Mouse (Mus musculus) cerebellum, postnatal 14 days (tissue): ENCODE measurements around the gene Phox2a.

Source experiments
- DNase-seq, 2 experiments: peaks; one replicate each; pipeline ENCODE4 v3.0.0; 2021; ENCODE audit warnings: mixed read lengths in 2 of 2

Gene Phox2a

DNA sequence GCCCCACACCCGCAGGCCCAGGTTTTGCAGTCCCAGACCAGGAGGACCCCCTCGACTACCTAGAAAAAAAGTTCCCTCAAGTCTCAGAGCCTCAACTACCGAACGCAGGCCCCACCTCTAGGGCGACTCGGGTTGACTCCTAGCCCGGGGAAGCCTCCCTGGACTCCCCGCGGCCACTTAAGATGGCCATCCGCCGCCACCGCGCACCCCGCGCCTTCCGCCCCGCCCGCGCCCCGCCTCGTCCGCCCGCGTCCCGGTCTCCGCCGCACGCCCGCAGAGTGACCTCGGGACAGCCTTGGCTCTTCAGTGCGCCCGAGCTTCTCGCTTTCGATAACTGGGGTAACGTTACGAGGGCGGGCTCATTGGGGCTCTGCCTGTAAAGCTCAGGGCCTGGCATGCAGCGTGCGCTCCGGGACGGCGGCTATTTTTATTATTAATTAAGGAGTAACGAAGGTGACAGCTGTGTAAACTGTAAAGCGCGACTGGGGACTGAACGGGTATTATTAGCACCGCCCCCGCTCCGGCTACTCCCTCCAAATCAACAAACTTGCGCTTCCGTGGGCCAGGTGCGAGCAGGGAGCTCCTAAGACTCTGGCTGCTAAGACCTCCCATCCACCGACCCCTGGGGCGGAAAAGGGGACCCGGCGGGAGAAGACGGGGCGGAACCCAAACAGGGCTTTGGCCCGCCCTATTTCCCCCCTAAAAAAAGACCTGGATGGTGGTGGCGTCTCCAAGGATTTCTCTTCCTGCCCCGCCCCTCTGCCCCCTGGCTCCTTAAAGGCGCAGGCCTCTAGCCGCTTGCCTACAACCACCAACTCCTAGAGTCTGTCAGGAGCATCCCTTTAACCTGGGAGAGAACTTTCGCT lies 19.7 kb downstream of the Phox2a start, which contains the start of gene Inppl1:
Gene Inppl1 (minus strand): TSS at position 624 of the 866 bp plus-strand sequence.
- peak; percentile 67 for DNase-seq

DNA sequence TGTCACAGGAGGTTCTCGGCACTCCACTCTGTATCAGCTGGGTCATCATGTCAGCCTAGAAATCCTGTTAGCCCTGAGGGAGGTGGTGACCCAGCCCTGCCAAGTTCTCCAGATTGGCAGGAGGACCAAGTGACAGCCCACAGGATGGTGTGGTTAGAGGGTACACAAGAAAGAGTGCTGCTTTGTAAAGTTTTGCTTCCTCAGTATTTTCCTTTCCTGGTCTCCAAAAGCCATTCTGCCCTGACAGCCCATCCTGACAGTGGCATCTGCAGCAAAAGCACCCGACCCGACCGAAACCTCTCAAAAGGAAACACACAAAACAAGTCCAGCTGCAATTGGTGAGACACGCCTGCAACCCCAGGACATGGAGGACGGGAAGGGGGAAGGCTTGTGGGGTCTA lies 26.1 kb downstream of the Phox2a start:
- DNase-seq, result no peak

DNA sequence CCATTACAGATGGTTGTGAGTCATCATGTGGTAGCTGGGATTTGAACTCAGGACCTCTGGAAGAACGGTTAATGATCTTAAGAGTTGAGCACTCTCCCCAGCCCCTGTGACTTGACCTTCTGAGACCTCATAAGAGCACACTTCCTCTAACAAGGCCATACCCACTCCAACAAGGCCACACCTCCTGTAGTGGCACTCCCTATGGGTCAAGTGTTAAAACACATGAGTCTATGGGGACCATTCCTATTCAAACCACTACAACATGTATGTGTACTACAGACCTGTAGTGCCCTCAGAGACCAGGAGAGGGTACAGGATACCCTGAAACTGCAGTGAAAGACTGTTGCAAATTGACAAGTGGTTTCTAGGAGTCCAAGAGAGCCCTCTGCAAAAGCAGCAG lies 29.8 kb downstream of the Phox2a start:
- DNase-seq, result no peak

DNA sequence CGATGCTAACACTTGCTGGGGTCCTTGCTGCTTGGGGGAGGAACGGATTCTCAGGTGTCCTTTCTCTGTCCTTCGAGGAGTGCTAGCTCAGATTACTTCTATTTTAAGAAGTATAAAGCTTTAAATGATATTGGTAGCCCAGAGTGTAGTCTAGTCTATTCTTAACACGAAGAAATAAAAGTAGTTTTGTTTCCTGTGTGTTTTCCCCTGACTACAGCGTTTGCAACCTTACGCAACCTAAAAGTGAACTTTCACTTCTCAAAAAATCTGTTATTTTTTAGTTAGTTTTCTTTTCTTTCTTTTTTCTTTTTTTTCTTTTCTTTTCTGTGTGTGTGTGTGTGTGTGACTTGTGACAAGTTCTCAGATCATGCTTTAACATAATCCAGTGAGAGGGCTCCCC lies 33.6 kb downstream of the Phox2a start:
- DNase-seq, result no peak

DNA sequence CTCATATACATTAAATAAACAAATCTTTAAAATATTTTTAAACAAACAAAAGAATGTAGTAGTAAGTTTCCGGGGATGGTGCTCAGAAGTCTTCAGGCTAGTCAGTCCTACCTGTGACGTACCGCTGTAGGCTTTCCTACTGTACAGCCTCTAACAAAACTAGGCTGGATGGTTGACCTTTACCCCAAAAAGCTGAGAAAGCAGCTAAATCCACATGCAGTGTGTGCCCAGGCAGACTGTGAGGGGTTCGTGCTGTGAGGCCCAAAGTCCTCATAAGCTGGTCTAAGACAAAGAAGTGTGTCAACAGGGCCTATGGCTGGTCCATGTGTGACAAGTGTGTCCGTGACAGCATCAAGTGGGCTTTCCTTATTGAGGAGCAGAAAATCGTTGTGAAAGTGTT lies 34.7 kb downstream of the Phox2a start:
- no peak for DNase-seq

DNA sequence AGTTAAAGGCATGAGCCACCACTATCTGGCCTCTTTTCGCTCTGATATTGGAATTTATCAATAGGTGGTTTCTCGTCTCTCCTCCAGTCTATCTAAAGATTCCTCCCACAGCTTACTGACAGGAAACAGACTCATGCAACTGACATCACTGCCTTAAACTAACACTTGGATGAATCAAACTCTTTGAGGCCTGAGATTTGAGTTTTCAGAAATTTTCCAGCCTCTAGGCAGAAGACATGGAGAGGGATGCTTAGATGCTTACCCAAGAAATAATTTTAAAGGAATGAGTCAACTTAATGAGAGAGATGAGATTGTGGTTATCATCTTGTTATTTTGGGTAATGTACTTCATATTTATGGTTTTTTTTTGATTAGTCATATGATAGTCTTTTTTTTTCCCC lies 35.7 kb downstream of the Phox2a start:
- DNase-seq, result no peak

DNA sequence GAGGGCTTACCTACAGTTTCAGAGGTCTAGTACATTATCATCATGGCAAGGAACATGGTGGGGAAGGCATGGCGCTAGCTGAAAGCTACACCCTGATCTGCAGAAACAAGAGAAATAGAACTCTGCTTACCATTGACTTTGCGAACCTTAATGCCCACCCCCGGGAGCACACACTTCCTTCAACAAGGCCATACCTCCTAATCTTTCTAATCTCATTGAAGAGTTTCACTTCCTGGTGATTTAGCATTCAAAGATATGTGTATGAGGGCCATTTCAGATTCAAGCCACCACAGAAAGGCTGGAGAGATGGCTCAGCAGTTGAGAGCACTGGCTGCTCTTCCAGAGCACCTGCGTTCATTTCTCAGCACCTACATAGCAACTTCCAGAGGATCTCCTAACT lies 39.0 kb downstream of the Phox2a start, which contains the start of gene Folr2:
Gene Folr2 (minus strand): TSS at position 101 of the 400 bp plus-strand sequence.
- DNase-seq, result no peak

DNA sequence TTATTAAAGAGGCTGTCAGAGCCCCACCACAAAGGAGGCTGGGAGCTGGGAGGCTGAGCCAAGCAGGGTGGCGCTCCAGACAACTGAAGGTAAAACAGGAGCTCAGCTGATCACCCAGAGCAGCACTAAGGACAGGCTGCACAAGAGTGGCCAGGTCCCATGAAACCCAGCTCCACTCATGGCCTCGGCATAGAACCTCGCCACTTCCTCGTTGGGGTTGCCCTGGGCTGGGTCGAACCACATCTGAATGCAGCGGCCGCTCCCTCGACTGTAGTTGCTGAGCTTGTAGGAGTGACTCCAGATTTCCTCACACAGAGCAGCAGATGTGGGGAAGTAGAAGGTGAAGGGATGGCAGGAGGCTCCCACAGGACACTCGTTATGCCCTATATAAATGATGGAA lies 40.2 kb downstream of the Phox2a start:
- DNase-seq, result no peak

DNA sequence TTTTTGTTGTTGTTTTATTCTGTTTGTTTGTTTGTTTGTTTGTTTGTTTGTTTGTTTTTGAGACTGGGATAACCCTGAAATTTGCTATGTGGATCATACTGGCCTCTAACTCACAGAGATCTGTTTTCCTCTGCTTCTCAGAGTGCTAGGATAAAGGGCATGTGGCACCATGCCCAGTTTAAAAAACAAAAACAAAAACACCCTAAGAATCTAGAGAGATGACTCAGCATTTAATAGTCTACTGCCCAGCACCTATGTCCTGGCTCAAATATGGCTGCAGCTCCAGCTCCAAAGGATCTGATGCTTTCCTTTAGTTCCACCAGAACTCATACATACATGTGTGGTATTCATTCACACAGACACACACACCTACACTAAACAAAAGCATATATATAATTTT lies 42.9 kb downstream of the Phox2a start:
- DNase-seq, result no peak

DNA sequence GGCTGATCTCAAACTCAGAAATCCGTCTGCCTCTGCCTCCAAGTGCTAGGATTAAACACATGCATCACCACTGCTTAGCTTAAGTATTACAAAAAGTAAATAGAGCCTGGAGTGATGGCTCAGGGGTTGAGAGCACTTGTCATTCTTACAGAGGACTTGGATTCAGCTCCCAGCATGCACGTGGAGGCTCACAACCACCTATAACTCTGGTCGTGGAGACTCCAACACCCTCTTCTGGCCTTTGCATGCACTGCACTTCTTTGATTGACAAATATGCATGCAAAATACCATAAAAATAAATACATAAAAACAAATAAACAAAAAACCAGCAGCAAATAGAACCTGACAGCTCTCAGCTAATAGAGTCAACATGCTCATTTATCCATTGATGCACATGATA lies 44.2 kb downstream of the Phox2a start:
- no peak for DNase-seq

DNA sequence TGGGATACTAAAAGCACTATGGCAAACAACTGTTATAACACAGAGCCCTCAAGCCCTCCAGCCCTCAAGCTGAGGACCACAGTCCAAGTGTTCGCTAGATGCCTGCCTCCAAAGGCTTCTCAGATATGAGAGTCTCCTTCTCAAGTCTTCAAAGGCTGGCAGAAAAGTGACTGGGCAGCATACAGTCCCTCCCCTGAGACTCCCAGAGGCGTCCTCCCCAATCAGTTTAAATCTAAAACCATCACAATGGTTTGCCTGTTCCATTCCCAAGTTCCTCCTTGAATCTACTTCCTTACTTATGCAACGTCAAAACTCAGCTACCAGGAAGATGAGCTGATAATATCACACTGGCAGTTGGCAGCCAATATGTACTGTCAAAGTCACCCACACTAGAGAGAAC lies 45.3 kb downstream of the Phox2a start, which contains the start of gene Anapc15:
Gene Anapc15 (plus strand): TSS at position 301 of the 400 bp plus-strand sequence.
- DNase-seq, result no peak

DNA sequence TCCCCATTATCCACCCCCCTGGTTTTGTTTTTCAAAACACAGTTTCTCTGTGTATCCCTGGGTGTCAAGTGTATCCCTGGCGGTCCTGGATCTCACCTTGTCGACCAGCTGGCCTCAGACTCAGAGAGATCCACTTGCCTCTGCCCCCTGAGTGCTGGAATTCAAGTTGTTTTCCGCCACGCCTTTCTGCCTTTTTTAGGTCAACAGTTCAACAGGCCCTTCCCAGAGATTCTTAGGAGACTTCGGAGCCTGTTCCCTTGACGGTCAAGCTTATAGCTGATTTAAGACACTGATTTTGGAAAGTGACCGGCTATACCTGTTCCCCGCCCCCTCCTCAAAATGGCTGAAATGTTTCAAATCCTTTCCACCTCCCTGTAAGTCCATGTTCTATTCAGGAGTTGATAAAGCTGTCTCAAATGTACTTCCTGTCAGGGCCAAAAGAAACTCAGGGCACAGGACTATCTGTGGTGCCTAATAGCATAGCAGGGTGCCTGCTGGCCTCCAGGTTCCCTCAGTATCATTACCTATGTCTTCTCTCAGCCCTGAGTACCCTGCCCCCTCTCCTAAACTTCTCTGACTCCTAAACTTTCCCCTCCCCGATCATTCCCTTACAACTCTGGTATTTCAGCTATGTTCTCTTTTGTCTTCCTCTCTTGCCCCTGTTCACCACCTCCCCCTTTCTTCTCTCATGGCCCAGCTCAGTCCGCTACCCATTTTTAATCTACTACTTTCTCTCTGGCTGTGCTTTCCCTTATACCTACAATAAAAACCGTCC lies 48.6 kb downstream of the Phox2a start:
- no peak for DNase-seq

DNA sequence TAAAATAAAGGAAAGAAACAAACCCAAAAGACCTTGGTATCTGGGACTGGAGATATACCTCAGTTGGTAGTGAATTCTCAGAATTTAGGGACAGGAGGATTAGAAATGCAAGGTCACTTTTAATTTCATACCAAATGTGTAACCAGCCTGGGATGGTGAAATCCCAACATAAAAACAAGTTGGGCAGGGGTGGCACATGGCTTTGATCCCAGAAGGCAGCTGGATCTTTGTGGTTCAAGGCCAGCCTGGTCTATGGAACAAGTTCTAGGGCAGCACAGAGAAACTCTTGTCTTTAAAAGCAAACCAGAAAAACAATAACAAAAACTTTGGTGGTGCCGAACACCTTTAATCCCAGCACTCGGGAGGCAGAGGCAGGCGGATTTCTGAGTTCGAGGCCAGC lies 49.4 kb downstream of the Phox2a start:
- no peak for DNase-seq

DNA sequence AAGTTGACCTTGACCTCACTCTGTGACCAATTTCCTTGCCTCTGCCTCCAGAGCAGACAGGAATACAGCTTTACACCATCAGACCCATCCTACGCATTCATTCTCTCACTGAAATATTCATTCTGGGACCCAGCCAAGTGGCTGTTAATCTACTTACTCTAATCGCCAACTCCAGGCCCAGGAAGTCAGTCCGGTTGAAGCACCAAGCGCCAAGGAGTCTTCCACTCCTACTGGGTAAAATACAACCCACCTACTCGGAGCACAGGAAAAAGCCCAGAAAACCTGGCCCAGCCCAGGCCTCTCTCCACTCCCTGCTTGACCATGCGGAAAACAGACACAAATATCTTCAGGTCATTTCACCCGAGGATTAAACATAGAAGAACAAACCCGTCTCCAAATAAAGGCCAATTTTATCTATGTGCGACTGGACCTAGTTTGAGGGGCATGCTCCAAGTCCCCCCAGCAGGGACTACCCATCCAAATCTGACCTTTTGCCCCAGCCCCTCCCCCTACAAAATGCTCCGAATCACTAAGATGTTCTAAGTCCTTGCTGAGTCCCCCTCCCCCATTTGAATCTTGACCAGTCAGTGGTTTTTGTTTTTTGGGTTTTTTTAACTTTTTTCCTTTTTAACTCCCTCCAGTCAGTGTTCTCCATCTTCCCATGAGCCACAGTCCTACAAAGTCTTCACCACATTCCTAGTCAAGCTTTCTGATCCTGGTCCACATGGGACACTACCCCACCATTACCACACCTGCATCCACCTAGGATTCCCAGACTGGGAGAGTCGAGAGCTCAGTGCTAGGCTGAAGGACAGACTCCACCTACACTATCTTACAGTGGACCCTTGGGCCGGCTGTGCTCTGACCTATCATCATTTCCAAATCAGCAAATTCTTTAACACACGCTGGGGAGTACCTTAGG lies 50.4 kb downstream of the Phox2a start:
- DNase-seq, result peak in 1 of 2 experiments; percentile 10

DNA sequence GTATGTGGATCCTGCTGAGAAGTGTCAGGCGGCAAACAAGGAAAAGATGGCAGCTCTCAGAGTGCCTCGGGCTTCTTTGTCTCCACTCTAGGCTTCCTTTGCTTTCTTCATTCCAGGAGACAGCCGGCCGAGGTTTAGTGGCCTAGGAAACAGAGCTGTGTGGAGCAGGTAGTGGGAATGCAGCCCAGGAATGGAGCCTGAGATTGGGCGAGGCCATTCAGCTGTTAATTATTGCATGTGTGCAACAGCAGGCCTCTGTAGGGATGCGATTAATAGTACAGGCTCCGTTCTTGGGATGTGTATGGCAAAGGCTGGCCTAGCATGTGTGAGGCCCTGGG lies 51.0 kb downstream of the Phox2a start:
- peak in 1 of 2 experiments; percentile 24 for DNase-seq

DNA sequence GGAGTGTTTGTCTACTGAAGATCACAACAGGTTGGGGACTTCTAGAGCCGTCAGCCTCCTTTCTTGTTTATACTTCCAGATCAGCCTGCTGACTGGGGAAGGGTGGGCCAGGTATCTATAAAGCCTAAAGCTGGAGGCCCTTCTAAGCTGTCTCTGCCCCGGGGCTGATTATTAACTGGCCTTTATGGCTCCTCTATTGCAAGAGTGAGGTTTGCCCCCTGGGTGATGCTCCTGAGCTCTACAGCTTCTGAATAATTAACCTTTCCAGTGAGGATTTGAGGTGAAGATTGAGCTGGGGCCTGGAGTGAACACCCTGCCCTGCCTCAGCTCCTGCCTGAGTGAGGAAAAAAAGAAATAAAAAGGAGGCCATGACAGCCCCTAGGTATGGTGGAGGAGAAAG lies 52.5 kb downstream of the Phox2a start, which contains the start of gene Folr1:
Gene Folr1 (minus strand): TSS at position 160 of the 400 bp plus-strand sequence.
- DNase-seq, result no peak

DNA sequence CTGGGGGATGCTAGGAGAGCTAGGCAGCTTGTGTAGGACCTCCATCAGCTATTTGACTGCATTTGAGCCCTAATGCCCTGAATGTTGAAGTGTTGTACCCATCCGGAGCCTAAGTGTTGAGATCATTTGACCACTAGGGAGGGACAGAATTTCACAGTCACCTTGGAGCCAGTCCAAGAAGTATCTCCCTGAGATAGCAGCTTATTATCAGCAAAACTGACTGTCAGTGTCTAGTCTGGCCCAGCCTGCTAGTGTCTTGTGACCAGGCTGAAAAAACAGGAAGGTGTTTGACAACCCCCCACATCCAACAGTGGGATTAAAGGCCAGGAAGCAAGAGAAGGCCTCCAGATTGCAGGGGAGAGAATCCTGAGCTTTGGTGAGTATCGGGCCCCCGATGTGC lies 53.2 kb downstream of the Phox2a start:
- no peak for DNase-seq
